Mouse (Mus musculus) C2C12 (cell line): ENCODE results near the gene Efna5. TPM values are rescaled to one million over a fixed set of nuclear protein-coding genes. Genes with fewer than 3 reads are reported as not detected.
A peak's percentile ranks its signal among the peaks of the same experiment; 100 is the strongest.

Experiments
- H3K27me3 ChIP-seq: one replicate; pipeline ENCODE4 v1.6.1; 2011; ENCODE audit not compliant: control insufficient read depth, insufficient read depth, insufficient read length
- H3K36me3 ChIP-seq: one replicate; pipeline ENCODE4 v1.6.1; 2011; ENCODE audit not compliant: control insufficient read depth, insufficient read depth
- H3K4me3 ChIP-seq: one replicate; pipeline ENCODE4 v1.5.1; 2011; ENCODE audit warnings: mild to moderate bottlenecking, control low read depth; ENCODE audit not compliant: poor library complexity, insufficient read depth, severe bottlenecking
- H3K79me2 ChIP-seq: one replicate; pipeline ENCODE4 v1.6.1; 2011; ENCODE audit not compliant: control insufficient read depth, insufficient read depth
- H3K79me3 ChIP-seq: one replicate; pipeline ENCODE4 v1.6.1; 2011; ENCODE audit warnings: low read depth, control low read depth
- H3ac ChIP-seq: one replicate; pipeline ENCODE3; 2011; ENCODE audit warnings: low read depth; ENCODE audit not compliant: control insufficient read depth, insufficient read length
- CEBPB ChIP-seq: IDR thresholded peaks from one replicate; pipeline ENCODE4 v1.6.1; 2011; ENCODE audit warnings: low read depth, mild to moderate bottlenecking, control low read depth, moderate library complexity
- CTCF ChIP-seq: IDR thresholded peaks from one replicate; pipeline ENCODE4 v1.5.1; 2011; ENCODE audit not compliant: control insufficient read depth, insufficient read depth, insufficient read length
- FOSL1 ChIP-seq: IDR thresholded peaks from one replicate; pipeline ENCODE4 v1.8.0; 2011; ENCODE audit warnings: mild to moderate bottlenecking, low read length; ENCODE audit not compliant: poor library complexity, insufficient read depth, severe bottlenecking
- MAX ChIP-seq: IDR thresholded peaks from one replicate; pipeline ENCODE4 v1.6.1; 2011; ENCODE audit warnings: mild to moderate bottlenecking, control low read depth
- MYOD1 ChIP-seq: IDR thresholded peaks from one replicate; pipeline ENCODE4 v1.6.1; 2011; ENCODE audit warnings: low read depth; ENCODE audit not compliant: control insufficient read depth, insufficient read length
- MYOG ChIP-seq: IDR thresholded peaks from one replicate; pipeline ENCODE4 v1.6.1; 2011; ENCODE audit not compliant: control insufficient read depth, insufficient read length; ENCODE audit errors: extremely low read depth
- USF1 ChIP-seq: IDR thresholded peaks from one replicate; pipeline ENCODE4 v1.6.1; 2011; ENCODE audit warnings: low read depth, mild to moderate bottlenecking, control low read depth, moderate library complexity
- polyA plus RNA-seq: library from polyadenylated mRNA; unstranded; fragments of >200 nt; fragmentation: generic; extraction: Trizol; gene quantifications from one replicate; pipeline ENCODE4 v1.2.1, GENCODE M21; 2012; ENCODE audit warnings: missing spikeins

Gene Efna5
- polyA plus RNA-seq, 1 experiment: 8.1 TPM

- Histone ChIP-seq H3K79me2 (peaks cover 44% of the 10 kb centered on the region), H3K36me3 (no peaks in the 10 kb centered on the region), H3K4me3 (no peak overlapping the region), H3K79me3 (peaks cover 8% of the 10 kb centered on the region), H3ac (no peak overlapping the region), H3K27me3 (no peaks in the 10 kb centered on the region)
- TF ChIP-seq USF1 (no peak), CEBPB (no peak), MAX (no peak), CTCF (no peak), MYOD1 (no peak), FOSL1 (no peak), MYOG (no peak)
These were observed 191.5 kb downstream of the Efna5 start for GRCm38 (mm10) chr17:62689646-62690045.

GRCm38 (mm10) chr17:62687369-62687768, 193.7 kb downstream of the Efna5 start:
- Histone ChIP-seq H3ac (no peak overlapping the region), H3K4me3 (no peak overlapping the region), H3K79me3 (peaks cover 8% of the 10 kb centered on the region), H3K36me3 (no peaks in the 10 kb centered on the region), H3K79me2 (peaks cover 47% of the 10 kb centered on the region), H3K27me3 (no peaks in the 10 kb centered on the region)
- TF ChIP-seq MYOG: no peak
- peak; percentile 99 for TF ChIP-seq CEBPB
- peak; percentile 8 for TF ChIP-seq FOSL1
- TF ChIP-seq USF1: no peak
- no peak for TF ChIP-seq MAX
- no peak for TF ChIP-seq CTCF

GRCm38 (mm10) chr17:62685181-62685580, 195.9 kb downstream of the Efna5 start:
- Histone ChIP-seq H3K79me3 (peaks cover 8% of the 10 kb centered on the region), H3ac (no peak overlapping the region), H3K4me3 (no peak overlapping the region), H3K79me2 (peaks cover 61% of the 10 kb centered on the region), H3K36me3 (no peaks in the 10 kb centered on the region), H3K27me3 (no peaks in the 10 kb centered on the region)
- no peak for TF ChIP-seq FOSL1
- no peak for TF ChIP-seq CEBPB
- no peak for TF ChIP-seq MYOG
- TF ChIP-seq MAX: no peak
- no peak for TF ChIP-seq USF1
- no peak for TF ChIP-seq MYOD1
- no peak for TF ChIP-seq CTCF

- Histone ChIP-seq H3K36me3 (no peaks in the 10 kb centered on the region), H3K79me2 (peaks cover 53% of the 10 kb centered on the region), H3K79me3 (peaks cover 6% of the 10 kb centered on the region), H3K27me3 (no peaks in the 10 kb centered on the region), H3K4me3 (no peak overlapping the region), H3ac (no peak overlapping the region)
- TF ChIP-seq FOSL1 (no peak), USF1 (no peak), MYOG (no peak), CEBPB (no peak)
These were observed 198.0 kb downstream of the Efna5 start for GRCm38 (mm10) chr17:62683142-62683541.

GRCm38 (mm10) chr17:62681726-62682125, 199.4 kb downstream of the Efna5 start:
- H3K27me3 ChIP-seq: no peaks in the 10 kb centered on the region
- no peak overlapping the region for H3ac ChIP-seq
- no peaks in the 10 kb centered on the region for H3K36me3 ChIP-seq
- no peak for TF ChIP-seq USF1
- TF ChIP-seq MYOD1: no peak
- TF ChIP-seq FOSL1: no peak
- no peak for TF ChIP-seq CEBPB
- no peak for TF ChIP-seq CTCF
- no peak for TF ChIP-seq MYOG
- no peak for TF ChIP-seq MAX
- peaks cover 4% of the 10 kb centered on the region for H3K79me3 ChIP-seq
- no peak overlapping the region for H3K4me3 ChIP-seq
- peaks cover 42% of the 10 kb centered on the region for H3K79me2 ChIP-seq

- TF ChIP-seq USF1 (no peak), CTCF (no peak), MYOD1 (no peak), MAX (no peak), FOSL1 (no peak), CEBPB (no peak), MYOG (no peak)
These were observed 200.4 kb downstream of the Efna5 start for GRCm38 (mm10) chr17:62680737-62681136.

More at GRCm38 (mm10) chr17:62680737-62681136, 200.4 kb downstream of the Efna5 start:
- Histone ChIP-seq H3ac (no peak overlapping the region), H3K79me3 (peaks cover 3% of the 10 kb centered on the region), H3K36me3 (no peaks in the 10 kb centered on the region), H3K4me3 (no peak overlapping the region), H3K27me3 (no peaks in the 10 kb centered on the region), H3K79me2 (peaks cover 33% of the 10 kb centered on the region)
